In genomic region chr3:41563211-41563931, GRCm38 (mm10) we compare ENCODE assay signal across 8 mouse cellular contexts. TPM values are rescaled to one million over a fixed set of nuclear protein-coding genes. Genes with fewer than 3 reads are reported as not detected.
DNase-seq lines count a peak whose midpoint lies in the region; ATAC-seq and TF ChIP-seq lines count a peak whose summit lies in the region.

No protein-coding gene starts in this region.

- peak; percentile 62 for ATAC-seq in heart, embryonic 13.5 days (ENCODE audit: extremely low read depth, insufficient number of reproducible peaks, low FRiP score, low TSS enrichment)
- ATAC-seq in liver, embryonic 12.5 days, result peak; percentile 79
- peak; percentile 77 for ATAC-seq in stomach, embryonic 14.5 days (ENCODE audit: insufficient number of reproducible peaks, insufficient read depth, low FRiP score, low read depth)

- peak overlapping the region; percentile 96 for H3K9ac ChIP-seq in heart, embryonic 13.5 days
- H3K9ac ChIP-seq in liver, embryonic 12.5 days, result peak overlapping the region; percentile 90
- H3K9ac ChIP-seq in stomach, embryonic 14.5 days (replicated peaks; ENCODE audit: low read depth, low read length), result peak overlapping the region; percentile 69

- H3K79me3 ChIP-seq in C2C12 (ENCODE audit: low read depth), result peaks cover 23% of the 10 kb centered on the region

- H3K4me1 ChIP-seq in erythroblast, embryonic 14.5 days (ENCODE audit: control insufficient read depth), result peaks cover 41% of the 10 kb centered on the region
- peaks cover 26% of the 10 kb centered on the region for H3K4me1 ChIP-seq in heart, embryonic 13.5 days
- peaks cover 27% of the 10 kb centered on the region for H3K4me1 ChIP-seq in liver, embryonic 12.5 days
- peaks cover 7% of the 10 kb centered on the region; the same call in 1 of the 2 replicates for H3K4me1 ChIP-seq in stomach, embryonic 14.5 days (ENCODE audit: control insufficient read depth, insufficient read depth, low read length)

- no peaks in the 10 kb centered on the region for H3K36me3 ChIP-seq in C2C12 (ENCODE audit: control insufficient read depth, insufficient read depth)
- H3K36me3 ChIP-seq in erythroblast, embryonic 14.5 days (ENCODE audit: control insufficient read depth), result no peaks in the 10 kb centered on the region
- H3K36me3 ChIP-seq in heart, embryonic 13.5 days, result no peaks in the 10 kb centered on the region
- no peaks in the 10 kb centered on the region for H3K36me3 ChIP-seq in liver, embryonic 12.5 days
- no peaks in the 10 kb centered on the region for H3K36me3 ChIP-seq in stomach, embryonic 14.5 days (ENCODE audit: control insufficient read depth, insufficient read depth, low read length)

- no peaks in the 10 kb centered on the region for H3K27me3 ChIP-seq in C2C12 (ENCODE audit: control insufficient read depth, insufficient read depth, insufficient read length)
- peaks cover 18% of the 10 kb centered on the region for H3K27me3 ChIP-seq in erythroblast, embryonic 14.5 days (ENCODE audit: control insufficient read depth)
- no peaks in the 10 kb centered on the region for H3K27me3 ChIP-seq in heart, embryonic 13.5 days (replicated peaks)
- peaks cover 3% of the 10 kb centered on the region; the same call in 1 of the 2 replicates for H3K27me3 ChIP-seq in liver, embryonic 12.5 days (replicated peaks)
- H3K27me3 ChIP-seq in stomach, embryonic 14.5 days (ENCODE audit: control insufficient read depth, insufficient read depth, low read length), result no peaks in the 10 kb centered on the region

- peak; percentile 86 for DNase-seq in brain, embryonic 14.5 days (ENCODE audit: low read depth)
- peak; percentile 92 for DNase-seq in kidney, postnatal 10 days
- DNase-seq in natural killer cell, adult 2 months (ENCODE audit: low spot score in 2 of 2), result peak; percentile 56 to 76

- no peaks in the 10 kb centered on the region for H3K9me3 ChIP-seq in erythroblast, embryonic 14.5 days (ENCODE audit: control insufficient read depth, low read length)
- no peaks in the 10 kb centered on the region for H3K9me3 ChIP-seq in heart, embryonic 13.5 days
- H3K9me3 ChIP-seq in liver, embryonic 12.5 days (replicated peaks), result no peaks in the 10 kb centered on the region
- H3K9me3 ChIP-seq in stomach, embryonic 14.5 days (ENCODE audit: control insufficient read depth, low read depth, low read length), result no peaks in the 10 kb centered on the region

- 0 out of 2 replicates have a peak, but pooled peaks have one; percentile 29 for TF ChIP-seq POLR2A in brain, embryonic 14.5 days (IDR thresholded peaks at IDR 0.05; ENCODE audit: borderline replicate concordance, extremely low read depth, insufficient read depth, insufficient read length, poor library complexity, severe bottlenecking)

- peak overlapping the region; percentile 79 for H3ac ChIP-seq in C2C12 (ENCODE audit: control insufficient read depth, insufficient read length, low read depth)

- peak overlapping the region; percentile 97 for H3K27ac ChIP-seq in heart, embryonic 13.5 days (replicated peaks)
- H3K27ac ChIP-seq in liver, embryonic 12.5 days, result peak overlapping the region; percentile 97
- peak overlapping the region; percentile 94 for H3K27ac ChIP-seq in stomach, embryonic 14.5 days (ENCODE audit: low read length)

- peaks cover 34% of the 10 kb centered on the region for H3K79me2 ChIP-seq in C2C12 (ENCODE audit: control insufficient read depth, insufficient read depth)

- peak overlapping the region; percentile 95 for H3K4me2 ChIP-seq in heart, embryonic 13.5 days
- H3K4me2 ChIP-seq in liver, embryonic 12.5 days, result peak overlapping the region; percentile 98
- H3K4me2 ChIP-seq in stomach, embryonic 14.5 days (replicated peaks; ENCODE audit: low read depth, low read length), result peak overlapping the region; percentile 89

- 1% methylated on average over 81 of the region's 81 CpGs for WGBS in heart, embryonic 13.5 days
- WGBS in liver, embryonic 12.5 days (ENCODE audit: insufficient replicate concordance), result under 1% methylated on average over 81 of the region's 81 CpGs
- under 1% methylated on average over 63 of the region's 81 CpGs for WGBS in stomach, embryonic 14.5 days

- TF ChIP-seq CTCF in C2C12 (IDR thresholded peaks at IDR 0.05; ENCODE audit: control insufficient read depth, insufficient read depth, insufficient read length), result peak; percentile 86
- TF ChIP-seq CTCF in brain, embryonic 14.5 days (IDR thresholded peaks at IDR 0.05; ENCODE audit: borderline replicate concordance, extremely low read depth, insufficient read depth, insufficient read length), result peak; percentile 64

- H3K4me3 ChIP-seq in C2C12 (ENCODE audit: insufficient read depth, poor library complexity, severe bottlenecking), result peak overlapping the region; percentile 50
- H3K4me3 ChIP-seq in erythroblast, embryonic 14.5 days (replicated peaks), result peak overlapping the region; percentile 90
- H3K4me3 ChIP-seq in heart, embryonic 13.5 days, result peak overlapping the region; percentile 69
- peak overlapping the region; percentile 75 for H3K4me3 ChIP-seq in liver, embryonic 12.5 days
- H3K4me3 ChIP-seq in stomach, embryonic 14.5 days (ENCODE audit: low read depth, low read length), result peak overlapping the region; percentile 73

TF ChIP-seq in C2C12, 6 proteins besides CTCF, POLR2A, EP300 and RAD21:
- TF ChIP-seq MAX (IDR thresholded peaks at IDR 0.05) (no peak), MYOG (IDR thresholded peaks at IDR 0.05; ENCODE audit: control insufficient read depth, extremely low read depth, insufficient read length) (no peak), USF1 (IDR thresholded peaks at IDR 0.05; ENCODE audit: low read depth) (no peak), FOSL1 (IDR thresholded peaks at IDR 0.05; ENCODE audit: insufficient read depth, low read length, poor library complexity, severe bottlenecking) (no peak), MYOD1 (IDR thresholded peaks at IDR 0.05; ENCODE audit: control insufficient read depth, insufficient read length, low read depth) (no peak), CEBPB (IDR thresholded peaks at IDR 0.05; ENCODE audit: low read depth) (no peak)

RNA-seq across cellular contexts. Expression of gene Jade1, which starts 7.8 kb away (rescaled TPM):
- polyA plus RNA-seq in C2C12 (2012; fragmentation: generic; extraction: Trizol), result 25.1 TPM
- polyA plus RNA-seq in brain, embryonic 14.5 days (2012; rRNA removed), result 12.8 and 12.9 TPM in 2 replicates
- 0.45 and 0.53 TPM in 2 replicates for polyA plus RNA-seq in erythroblast, embryonic 14.5 days (2012)
- polyA plus RNA-seq in heart, embryonic 13.5 days (2015; fragmentation: Nextera tagmentation; extraction: Ambion mirVana), result 12.4 and 13.5 TPM in 2 replicates
- polyA plus RNA-seq in liver, embryonic 12.5 days (2016; fragmentation: Nextera tagmentation; extraction: Ambion mirVana), result 13.8 and 14.0 TPM in 2 replicates
- 12.1 and 12.6 TPM in 2 replicates for polyA plus RNA-seq in stomach, embryonic 14.5 days (2014; fragmentation: Nextera tagmentation; extraction: Ambion mirVana)

Comparison
In these comparisons a context has a peak if more than half of its experiments do, and no peak if none do; other contexts are left out.
1. Peak in every context shown above with its lines: DNase-seq, ATAC-seq, H3K4me3 ChIP-seq and H3K27ac ChIP-seq.